In genomic region chr10:95440566-95440965, GRCm38 (mm10) we compare ENCODE assay signal across 10 mouse cellular contexts. TPM values are rescaled to one million over a fixed set of nuclear protein-coding genes. Genes with fewer than 3 reads are reported as not detected.
A peak's percentile ranks its signal among the peaks of the same experiment; 100 is the strongest.
DNase-seq lines count a peak whose midpoint lies in the region; ATAC-seq and TF ChIP-seq lines count a peak whose summit lies in the region.
"Had no signal": no experiment of that assay in that cellular context is flagged by ENCODE, and none has a peak within 500 bp of the region (broad histone marks: within the 10 kb centered on the region; RNA-seq: fewer than 3 reads in every experiment).

No protein-coding gene starts in this region.

- no peak overlapping the region for H3K27ac ChIP-seq in heart, adult 2 months
- no peak overlapping the region for H3K27ac ChIP-seq in lung, embryonic 14.5 days (ENCODE audit: low read depth)
- H3K27ac ChIP-seq in ES-Bruce4 (ENCODE audit: insufficient read depth, low read length), result no peak overlapping the region

- H3K4me1 ChIP-seq in heart, adult 2 months (ENCODE audit: control insufficient read depth, insufficient read depth, low read length), result no peaks in the 10 kb centered on the region
- H3K4me1 ChIP-seq in lung, embryonic 14.5 days (ENCODE audit: insufficient read depth), result peaks cover 9% of the 10 kb centered on the region
- H3K4me1 ChIP-seq in ES-Bruce4 (ENCODE audit: control insufficient read depth, insufficient read depth, low read length), result no peaks in the 10 kb centered on the region

- H3K9ac ChIP-seq in heart, adult 2 months (ENCODE audit: low read depth, low read length), result no peak overlapping the region
- H3K9ac ChIP-seq in lung, embryonic 14.5 days, result no peak overlapping the region
- H3K9ac ChIP-seq in ES-Bruce4 (ENCODE audit: low read depth, poor library complexity, severe bottlenecking), result no peak overlapping the region

- no peak overlapping the region for H3K4me3 ChIP-seq in heart, adult 2 months
- H3K4me3 ChIP-seq in lung, embryonic 14.5 days (ENCODE audit: low read depth, low read length), result no peak overlapping the region
- no peak overlapping the region for H3K4me3 ChIP-seq in ES-Bruce4 (ENCODE audit: low read depth, low read length)

- no peaks in the 10 kb centered on the region for H3K36me3 ChIP-seq in heart, adult 2 months (ENCODE audit: control insufficient read depth, insufficient read depth, low read length)
- no peaks in the 10 kb centered on the region for H3K36me3 ChIP-seq in lung, embryonic 14.5 days (ENCODE audit: insufficient read depth)
- 0 out of 2 replicates have a peak, but pooled peaks cover 5% of the 10 kb centered on the region for H3K36me3 ChIP-seq in ES-Bruce4 (ENCODE audit: control insufficient read depth, insufficient read depth, low read length, poor library complexity, severe bottlenecking)

- TF ChIP-seq EP300 in heart, adult 2 months (IDR thresholded peaks at IDR 0.05; ENCODE audit: insufficient read depth, low read depth, low read length), result no peak
- no peak for TF ChIP-seq EP300 in ES-Bruce4 (IDR thresholded peaks at IDR 0.05; ENCODE audit: insufficient read depth, low read depth, low read length)

- WGBS in heart, adult 2 months, result 72% methylated on average over 2 of the region's 2 CpGs
- WGBS in lung, embryonic 14.5 days, result 54% methylated on average over 2 of the region's 2 CpGs

- no peaks in the 10 kb centered on the region for H3K79me2 ChIP-seq in heart, adult 2 months (replicated peaks; ENCODE audit: control insufficient read depth, insufficient read depth, low read length)

- no peak for DNase-seq in heart, adult 2 months
- no peak for DNase-seq in heart, postnatal 36 days
- DNase-seq in lung, embryonic 14.5 days, result peak; percentile 5
- DNase-seq in lung, postnatal 10 days, result no peak
- no peak for DNase-seq in adrenal gland, adult 18-20 months (ENCODE audit: low spot score in 2 of 2)
- DNase-seq in right cerebral cortex, postnatal 36 days (ENCODE audit: low spot score in 2 of 2), result no peak
- DNase-seq: heart, postnatal 4 days; thymus, postnatal 25 days had no signal

- H3K4me2 ChIP-seq in lung, embryonic 14.5 days, result no peak overlapping the region

- TF ChIP-seq POLR2A in heart, adult 2 months (IDR thresholded peaks at IDR 0.05; ENCODE audit: insufficient read depth, low read depth, low read length), result no peak
- TF ChIP-seq POLR2A in ES-Bruce4 (IDR thresholded peaks at IDR 0.05; ENCODE audit: insufficient read depth, low read length), result no peak

- H3K9me3 ChIP-seq in lung, embryonic 14.5 days (ENCODE audit: low read depth, low read length), result no peaks in the 10 kb centered on the region
- no peaks in the 10 kb centered on the region for H3K9me3 ChIP-seq in ES-Bruce4 (replicated peaks; ENCODE audit: control insufficient read depth, insufficient read depth, low read length, poor library complexity, severe bottlenecking)

- peak; percentile 18; the same call in 1 of the 2 replicates for TF ChIP-seq CTCF in heart, adult 2 months (IDR thresholded peaks at IDR 0.05)
- 0 out of 2 replicates have a peak, but pooled peaks have one; percentile 25 for TF ChIP-seq CTCF in lung, embryonic 14.5 days (IDR thresholded peaks at IDR 0.05; ENCODE audit: low read depth)
- TF ChIP-seq CTCF in ES-Bruce4 (IDR thresholded peaks at IDR 0.05; ENCODE audit: low read depth, low read length), result peak; percentile 47

- no peak for ATAC-seq in lung, embryonic 14.5 days (ENCODE audit: insufficient read depth)
- ATAC-seq in megakaryocyte progenitor cell, adult 5-6 weeks (replicated peaks; ENCODE audit: poor library complexity), result 0 out of 2 replicates have a peak, but pooled peaks have one; percentile 23

- H3K27me3 ChIP-seq in heart, adult 2 months (ENCODE audit: control insufficient read depth, insufficient read depth, low read length), result no peaks in the 10 kb centered on the region
- no peaks in the 10 kb centered on the region for H3K27me3 ChIP-seq in lung, embryonic 14.5 days (ENCODE audit: insufficient read depth, low read length)
- no peaks in the 10 kb centered on the region for H3K27me3 ChIP-seq in ES-Bruce4 (ENCODE audit: control insufficient read depth, insufficient read depth, low read length, poor library complexity, severe bottlenecking)

- intact Hi-C loops in heart, adult 2 months (cut with DNase I), result no loop called here
- intact Hi-C loops in heart, postnatal 36 days (cut with DNase I), result no loop called here

RNA-seq across cellular contexts. Expression of gene Socs2, which starts 23.6 kb away (rescaled TPM):
- 10 to 100 TPM; 49.9 to 62.4 TPM for total RNA-seq in heart, adult 2 months (2021)
- 30.5 and 37.7 TPM in 2 replicates for polyA plus RNA-seq in heart, adult 2 months (2012; rRNA removed)
- 10 to 100 TPM; 44.7 to 57.0 TPM for total RNA-seq in heart, postnatal 36 days (2021)
- polyA plus RNA-seq in lung, embryonic 14.5 days (2014; fragmentation: Nextera tagmentation; extraction: Ambion mirVana), result 124 and 129 TPM in 2 replicates
- polyA plus RNA-seq in ES-Bruce4 (2011; ENCODE audit: insufficient read depth, insufficient read length, low read depth, missing spikeins), result 66.1 and 75.1 TPM in 2 replicates
- 1.0 TPM in 1 of 2 replicates, not detected in the other for total RNA-seq in megakaryocyte progenitor cell, adult 5-6 weeks (2015)
- total RNA-seq in megakaryocyte progenitor cell, adult 5-6 weeks (2017), result 0.33 and 0.61 TPM in 2 replicates
- 10 to 100 TPM; 11.1 to 20.0 TPM for total RNA-seq in adrenal gland, adult 18-20 months (2021)

Comparison
In these comparisons a context has a peak if more than half of its experiments do, and no peak if none do; other contexts are left out.
1. RNA of gene Socs2, which starts 23.6 kb away (total RNA-seq): 49.9 to 62.4 TPM in heart, adult 2 months, 44.7 to 57.0 TPM in heart, postnatal 36 days and 11.1 to 20.0 TPM in adrenal gland, adult 18-20 months; 0.33 to 1.0 TPM in megakaryocyte progenitor cell, adult 5-6 weeks; every median in the first group is over 4 times any median in the second.
2. Peak in every context shown above with its lines, with median percentiles within 50 percentile points of each other: CTCF ChIP-seq.